Mouse (Mus musculus) forebrain, postnatal 0 days (tissue): ENCODE results near the gene Celf1. TPM values are rescaled to one million over a fixed set of nuclear protein-coding genes. Genes with fewer than 3 reads are reported as not detected.

Experiments
- ATAC-seq: fragments of 200-750 bp; cut with Nextera tagmentation; 2 replicates; pipeline ENCODE4 v1.8.0; 2017; ENCODE audit warnings: mild to moderate bottlenecking, moderate library complexity
- DNase-seq: peaks from one replicate; pipeline ENCODE4 v3.0.0-alpha.2; 2015
- H3K27ac ChIP-seq: fragments of 300-500 bp; sonication (generic); 2 replicates; pipeline ENCODE4 v1.5.1; 2014; ENCODE audit warnings: low read depth, mild to moderate bottlenecking, antibody characterized with exemption, low read length, moderate library complexity, mixed read lengths
- H3K27me3 ChIP-seq: fragments of 300-500 bp; sonication (generic); 2 replicates; pipeline ENCODE4 v1.6.1; 2014; ENCODE audit warnings: mild to moderate bottlenecking, low read length, mixed read lengths; ENCODE audit not compliant: insufficient read depth
- H3K36me3 ChIP-seq: fragments of 300-500 bp; sonication (generic); 2 replicates; pipeline ENCODE4 v1.6.1; 2014; ENCODE audit warnings: mild to moderate bottlenecking, moderate library complexity; ENCODE audit not compliant: insufficient read depth
- H3K4me1 ChIP-seq: fragments of 300-500 bp; sonication (generic); 2 replicates; pipeline ENCODE4 v1.6.1; 2014; ENCODE audit warnings: antibody characterized with exemption; ENCODE audit not compliant: insufficient read depth
- H3K4me2 ChIP-seq: fragments of 300-500 bp; sonication (generic); 2 replicates; pipeline ENCODE4 v1.6.1; 2014; ENCODE audit warnings: low read depth, mild to moderate bottlenecking, moderate library complexity
- H3K4me3 ChIP-seq: fragments of 300-500 bp; sonication (generic); 2 replicates; pipeline ENCODE4 v1.5.1; 2014; ENCODE audit warnings: low read depth, low read length, mixed read lengths
- H3K9ac ChIP-seq: fragments of 300-500 bp; sonication (generic); 2 replicates; pipeline ENCODE4 v1.6.1; 2014; ENCODE audit warnings: mild to moderate bottlenecking
- H3K9me3 ChIP-seq: fragments of 300-500 bp; sonication (generic); 2 replicates; pipeline ENCODE4 v1.6.1; 2016; ENCODE audit warnings: low read length
- CTCF ChIP-seq: sonication (generic); IDR thresholded peaks from 2 replicates; pipeline ENCODE4 v1.5.1; 2016; ENCODE audit warnings: antibody characterized with exemption, control low read depth, low read depth
- WGBS: fragments of 180-500 bp; shearing (Covaris S2); extraction: QIAGEN DNeasy Blood & Tissue Kit; methylation state at CpG from one replicate; pipeline ENCODE4 v1.1.7; 2014; 5-methylcytosine and 5-hydroxymethylcytosine counted together
- polyA plus RNA-seq: library from polyadenylated mRNA; unstranded; fragments of >200 nt; fragmentation: Nextera tagmentation; extraction: Ambion mirVana; gene quantifications from 2 replicates; pipeline ENCODE4 v1.2.1, GENCODE M21; 2015
- total RNA-seq: library from RNA; depleted of rRNA; stranded (reverse); fragments of >200 nt; gene quantifications from 2 replicates; pipeline ENCODE4 v1.2.3, GENCODE M21; 2014

Gene Celf1
- total and polyA plus RNA-seq, 2 experiments from 2014 or later, result 72.2 to 83.7 TPM

DNA sequence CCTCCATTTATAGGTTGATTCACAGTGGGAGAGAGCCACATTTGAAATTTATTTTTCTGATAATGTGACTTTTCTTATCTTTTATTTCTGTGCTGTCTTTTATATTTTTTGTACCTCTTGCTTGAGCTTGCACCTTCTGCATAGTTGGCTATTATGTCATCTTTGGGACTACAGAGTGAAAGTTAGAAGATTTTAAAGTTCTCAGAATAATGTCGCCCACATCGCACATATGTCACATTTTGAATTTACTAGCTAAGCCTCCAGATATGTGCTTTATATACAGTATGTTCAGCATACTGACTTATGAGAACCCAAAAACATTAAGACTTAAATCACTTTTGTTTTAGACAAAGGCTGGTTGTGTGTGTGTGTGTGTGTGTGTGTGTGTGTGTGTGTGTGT, 19.8 kb downstream of the Celf1 start:
- no peak overlapping the region for H3K27ac ChIP-seq
- no peak overlapping the region for H3K4me3 ChIP-seq
- ATAC-seq (no peak), DNase-seq (no peak)
- no peaks in the 10 kb centered on the region for H3K27me3 ChIP-seq
- WGBS, result 80% methylated on average over 2 of the region's 2 CpGs
- H3K4me2 ChIP-seq, result no peak overlapping the region
- no peak overlapping the region for H3K9ac ChIP-seq
- TF ChIP-seq CTCF, result no peak
- no peaks in the 10 kb centered on the region for H3K9me3 ChIP-seq
- peaks cover 10% of the 10 kb centered on the region; the same call in 1 of the 2 replicates for H3K4me1 ChIP-seq
- H3K36me3 ChIP-seq, result no peaks in the 10 kb centered on the region

DNA sequence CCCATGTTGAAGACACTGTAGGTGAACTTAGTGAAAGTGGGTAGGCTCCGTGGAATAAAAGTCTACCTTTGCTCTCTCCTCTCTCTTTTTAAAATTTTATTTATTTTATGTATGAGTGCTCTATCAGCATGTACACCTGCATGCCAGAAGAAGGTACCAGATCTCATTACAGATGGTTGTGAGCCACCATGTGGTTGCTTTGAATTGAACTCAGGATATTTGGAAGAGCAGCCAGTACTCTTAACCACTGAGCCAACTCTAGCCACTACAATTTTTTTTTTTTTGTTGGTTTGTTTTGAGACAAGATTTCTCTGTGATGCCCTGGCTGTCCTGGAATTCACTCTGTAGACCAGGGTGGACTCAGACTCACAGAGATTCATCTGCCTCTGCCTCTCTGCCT, 23.1 kb downstream of the Celf1 start:
- Histone ChIP-seq H3K9ac (no peak overlapping the region), H3K4me3 (no peak overlapping the region), H3K27me3 (no peaks in the 10 kb centered on the region), H3K27ac (no peak overlapping the region), H3K9me3 (no peaks in the 10 kb centered on the region), H3K36me3 (no peaks in the 10 kb centered on the region), H3K4me1 (peaks cover 14% of the 10 kb centered on the region; the same call in 1 of the 2 replicates), H3K4me2 (no peak overlapping the region)
- WGBS, result 86% methylated on average over 1 of the region's 1 CpGs
- no peak for TF ChIP-seq CTCF
- ATAC-seq, result no peak
- DNase-seq, result no peak

DNA sequence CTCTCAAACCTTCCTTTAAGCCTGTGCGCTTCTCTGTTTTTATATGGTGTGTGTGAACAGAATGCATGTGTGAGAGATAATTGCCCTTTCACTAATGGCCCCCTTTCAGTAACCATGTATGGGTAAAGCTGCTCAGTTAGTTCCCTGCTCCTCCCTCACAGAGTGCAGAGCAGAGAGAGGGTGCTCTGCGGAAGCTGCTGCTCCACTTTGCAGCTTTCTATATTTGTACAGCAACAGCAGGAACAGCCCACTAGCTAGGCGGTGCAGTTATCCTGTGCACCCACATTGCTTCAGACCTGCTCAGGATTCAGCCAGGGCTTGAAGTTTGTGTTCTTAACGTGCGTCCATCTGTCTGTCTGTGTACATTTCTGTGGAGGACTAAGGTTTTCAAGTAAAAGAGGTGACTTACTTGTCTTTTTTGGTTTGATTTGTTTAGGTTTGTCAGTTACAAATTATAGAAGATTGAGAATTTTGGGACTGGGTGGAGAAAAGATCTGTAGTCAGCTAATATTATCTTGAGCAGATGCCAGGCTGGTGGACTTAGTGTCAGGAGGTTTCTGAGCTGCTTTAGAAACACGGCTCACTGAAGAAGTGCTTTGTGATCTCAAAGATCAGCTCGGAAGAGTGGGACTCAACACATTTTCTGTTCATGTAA, 24.8 kb downstream of the Celf1 start:
- Histone ChIP-seq H3K4me3 (no peak overlapping the region), H3K4me2 (0 out of 2 replicates have a peak overlapping the region, but pooled peaks have one; percentile 0), H3K27ac (peak overlapping the region; percentile 17), H3K27me3 (no peaks in the 10 kb centered on the region), H3K9ac (no peak overlapping the region), H3K4me1 (peaks cover 14% of the 10 kb centered on the region; the same call in 1 of the 2 replicates), H3K9me3 (no peaks in the 10 kb centered on the region), H3K36me3 (no peaks in the 10 kb centered on the region)
- peak; percentile 40 for DNase-seq
- no peak for TF ChIP-seq CTCF
- peak; percentile 94 for ATAC-seq
- WGBS, result 43% methylated on average over 7 of the region's 7 CpGs

DNA sequence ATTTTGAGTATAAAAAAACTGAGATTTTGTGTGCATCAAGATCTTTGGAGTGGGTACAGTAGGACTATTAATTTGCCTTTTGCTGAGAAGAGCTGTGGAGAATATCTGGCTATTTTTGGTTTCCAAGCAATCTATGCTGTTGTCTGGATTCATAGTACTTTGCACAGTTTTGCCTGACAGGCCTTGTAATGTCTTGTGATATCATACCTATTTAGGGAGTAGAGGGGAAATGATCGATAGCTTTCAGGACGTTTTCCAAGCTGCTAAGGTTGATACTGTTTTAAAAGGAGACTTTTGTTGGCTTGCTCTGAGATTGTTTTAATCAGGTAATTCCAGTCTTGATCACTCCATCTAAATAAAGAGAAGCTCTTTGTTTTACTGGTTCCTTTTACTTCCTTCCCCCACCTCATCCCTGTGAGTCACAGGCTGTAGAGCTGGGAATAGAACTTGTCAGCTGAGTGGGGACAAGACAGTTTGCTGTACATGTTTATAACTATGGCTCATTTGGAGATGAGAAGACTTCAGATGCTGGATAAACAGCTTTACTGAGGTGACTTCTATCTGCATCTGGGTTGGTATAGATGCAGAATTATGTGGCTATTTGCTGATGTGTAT, 25.4 kb downstream of the Celf1 start:
- Histone ChIP-seq H3K27ac (peak overlapping the region; percentile 17), H3K4me1 (peaks cover 15% of the 10 kb centered on the region; the same call in 1 of the 2 replicates), H3K4me3 (no peak overlapping the region), H3K27me3 (no peaks in the 10 kb centered on the region), H3K9ac (no peak overlapping the region), H3K9me3 (no peaks in the 10 kb centered on the region), H3K4me2 (no peak overlapping the region), H3K36me3 (no peaks in the 10 kb centered on the region)
- 59% methylated on average over 2 of the region's 2 CpGs for WGBS
- ATAC-seq, result peak; percentile 23; the same call in 1 of the 2 replicates
- TF ChIP-seq CTCF, result no peak
- DNase-seq, result no peak

DNA sequence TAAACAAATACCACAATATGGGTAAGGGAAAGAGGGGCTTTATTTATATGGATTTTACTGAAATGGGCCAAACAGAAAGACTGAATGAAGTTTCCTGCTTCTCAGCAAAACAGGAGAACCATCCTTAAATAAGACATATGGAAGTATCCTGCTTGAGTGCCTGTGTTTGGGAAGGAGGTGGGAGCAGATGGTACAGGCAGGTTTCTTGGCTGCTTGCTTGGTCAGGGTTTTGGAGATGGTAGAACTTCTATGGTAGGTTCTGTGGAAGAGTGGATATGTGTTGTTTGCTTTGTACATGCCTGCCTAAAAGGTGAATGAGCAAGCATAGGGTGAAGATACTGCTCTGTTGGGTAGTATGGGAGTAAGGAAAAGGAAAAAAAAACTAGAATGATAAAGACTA, 30.4 kb downstream of the Celf1 start:
- Histone ChIP-seq H3K9me3 (no peaks in the 10 kb centered on the region), H3K4me3 (no peak overlapping the region), H3K36me3 (no peaks in the 10 kb centered on the region), H3K27ac (no peak overlapping the region), H3K9ac (no peak overlapping the region), H3K4me2 (no peak overlapping the region), H3K4me1 (0 out of 2 replicates have a peak, but pooled peaks cover 5% of the 10 kb centered on the region), H3K27me3 (no peaks in the 10 kb centered on the region)
- no peak for DNase-seq
- TF ChIP-seq CTCF, result no peak
- ATAC-seq, result no peak

DNA sequence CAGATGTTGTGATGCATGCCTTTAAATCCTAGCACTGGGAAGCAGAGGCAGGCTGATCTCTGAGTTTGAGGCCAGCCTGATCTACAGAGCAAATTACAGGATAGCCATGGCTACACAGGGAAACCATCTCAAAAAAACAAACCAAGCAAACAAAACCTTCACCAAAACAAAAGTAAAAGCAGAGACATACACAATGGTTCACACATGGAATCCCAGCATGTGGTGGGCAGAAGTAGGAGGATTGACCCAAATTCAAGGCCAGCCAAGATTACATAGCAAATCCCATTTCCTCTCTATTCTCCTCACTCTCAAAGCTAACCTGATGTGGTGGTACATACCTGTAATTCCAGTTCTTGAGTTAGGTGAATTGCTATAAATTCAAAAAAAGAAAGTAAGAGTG, 33.9 kb downstream of the Celf1 start:
- no peak for ATAC-seq
- H3K27me3 ChIP-seq, result no peaks in the 10 kb centered on the region

DNA sequence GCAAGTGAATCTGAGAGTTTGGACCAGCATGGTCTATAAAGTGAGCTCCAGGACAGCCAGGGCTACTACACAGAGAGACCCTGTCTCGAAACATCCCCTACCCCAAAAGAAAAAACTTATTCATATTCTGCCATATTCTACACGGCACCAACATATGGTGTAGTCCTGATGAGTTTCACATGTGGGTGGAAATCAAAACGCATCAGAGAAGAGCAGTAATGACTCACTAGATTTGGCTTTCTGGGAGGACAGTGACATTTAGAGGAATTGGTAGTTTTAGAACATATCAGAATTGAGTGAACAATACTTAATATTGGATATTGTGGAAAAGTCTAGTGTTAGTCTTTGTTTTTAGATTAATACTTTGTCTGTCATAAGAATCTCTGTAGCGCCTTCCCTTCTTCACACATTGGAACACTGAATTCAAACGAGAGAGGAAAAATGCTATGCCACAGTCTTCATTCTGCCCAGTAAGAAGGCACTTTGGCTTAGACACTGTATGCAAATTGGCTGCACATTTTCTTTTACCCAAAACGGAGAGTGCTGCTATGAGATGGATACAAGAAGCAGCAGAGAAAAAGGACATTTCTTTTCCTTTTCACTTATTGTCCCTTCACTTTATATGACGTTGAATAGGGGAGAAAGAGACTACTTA, 35.1 kb downstream of the Celf1 start:
- Histone ChIP-seq H3K27ac (peak overlapping the region; percentile 22; the same call in 1 of the 2 replicates), H3K27me3 (no peaks in the 10 kb centered on the region), H3K36me3 (no peaks in the 10 kb centered on the region), H3K9ac (no peak overlapping the region), H3K4me2 (no peak overlapping the region), H3K4me1 (0 out of 2 replicates have a peak, but pooled peaks cover 3% of the 10 kb centered on the region), H3K9me3 (no peaks in the 10 kb centered on the region), H3K4me3 (no peak overlapping the region)
- TF ChIP-seq CTCF, result no peak
- ATAC-seq (peak; percentile 50; the same call in 1 of the 2 replicates), DNase-seq (no peak)
- 50% methylated on average over 7 of the region's 7 CpGs for WGBS

More for the DNA sequence above, 33.9 kb downstream of the Celf1 start:
- Histone ChIP-seq H3K9me3 (no peaks in the 10 kb centered on the region), H3K27ac (no peak overlapping the region), H3K36me3 (no peaks in the 10 kb centered on the region), H3K4me3 (no peak overlapping the region), H3K4me2 (no peak overlapping the region), H3K9ac (no peak overlapping the region), H3K4me1 (0 out of 2 replicates have a peak, but pooled peaks cover 3% of the 10 kb centered on the region)
- DNase-seq, result no peak
- TF ChIP-seq CTCF, result no peak
